Mouse (Mus musculus) urinary bladder, adult 2 months (tissue): ENCODE measurements at regions not wholly inside any gene's neighbourhood (a gene's known extent, or its start where the extent isn't known, plus 50 kb on each side); places are given as distances from the start of the nearest gene placed in this dataset.
"Not testable (repeated sequence)": the region's sequence is repeated elsewhere in the genome, so short reads cannot be mapped to it uniquely, and the experiment has no call there.

ENCODE experiments used
- DNase-seq: peaks from one replicate; pipeline ENCODE4 v3.0.0; 2022; ENCODE audit warnings: low spot score

- not testable (repeated sequence) for DNase-seq
Measured at GRCm38 (mm10) chr9:104398484-104398883, 60.9 kb upstream of the Acpp start.

GRCm38 (mm10) chr9:104387805-104388204 lies 50.3 kb upstream of the Acpp start:
- no peak for DNase-seq
